Mouse (Mus musculus) midbrain, embryonic 16.5 days (tissue): Measurements from ENCODE around the gene Ppp4r2. TPM values are rescaled to one million over a fixed set of nuclear protein-coding genes. Genes with fewer than 3 reads are reported as not detected.
"Not testable (repeated sequence)": the region's sequence is repeated elsewhere in the genome, so short reads cannot be mapped to it uniquely, and the experiment has no call there.

ENCODE experiments used
- ATAC-seq: fragments of 200-750 bp; cut with Nextera tagmentation; 2 replicates; pipeline ENCODE4 v1.8.0; 2017; ENCODE audit warnings: moderate TSS enrichment
- H3K27ac ChIP-seq: fragments of 300-500 bp; sonication (generic); 2 replicates; pipeline ENCODE4 v1.5.1; 2014; ENCODE audit warnings: mild to moderate bottlenecking, low read length, mixed read lengths
- H3K27me3 ChIP-seq: fragments of 300-500 bp; sonication (generic); 2 replicates; pipeline ENCODE4 v1.6.1; 2014; ENCODE audit warnings: low read depth, low read length, mixed read lengths; ENCODE audit not compliant: control insufficient read depth, insufficient read depth
- H3K36me3 ChIP-seq: fragments of 300-500 bp; sonication (generic); 2 replicates; pipeline ENCODE4 v1.6.1; 2014; ENCODE audit warnings: mild to moderate bottlenecking, low read length, moderate library complexity, mixed read lengths; ENCODE audit not compliant: control insufficient read depth, insufficient read depth
- H3K4me1 ChIP-seq: fragments of 300-500 bp; sonication (generic); 2 replicates; pipeline ENCODE4 v1.6.1; 2014; ENCODE audit warnings: mild to moderate bottlenecking, low read length, mixed read lengths; ENCODE audit not compliant: control insufficient read depth, insufficient read depth
- H3K4me2 ChIP-seq: fragments of 300-500 bp; sonication (generic); 2 replicates; pipeline ENCODE4 v1.6.1; 2014; ENCODE audit warnings: mild to moderate bottlenecking, low read length, mixed read lengths
- H3K4me3 ChIP-seq: fragments of 300-500 bp; sonication (generic); 2 replicates; pipeline ENCODE4 v1.5.1; 2014; ENCODE audit warnings: low read depth, mild to moderate bottlenecking, low read length, moderate library complexity, mixed read lengths
- H3K9ac ChIP-seq: fragments of 300-500 bp; sonication (generic); 2 replicates; pipeline ENCODE4 v1.6.1; 2014; ENCODE audit warnings: low read depth, low read length, mixed read lengths
- H3K9me3 ChIP-seq: fragments of 300-500 bp; sonication (generic); replicated peaks from 2 replicates; pipeline ENCODE4 v1.6.1; 2014; ENCODE audit warnings: mild to moderate bottlenecking, low read length, mixed read lengths; ENCODE audit not compliant: control insufficient read depth, poor library complexity, severe bottlenecking
- WGBS: fragments of 180-500 bp; shearing (Covaris S2); extraction: QIAGEN DNeasy Blood & Tissue Kit; methylation state at CpG from one replicate; pipeline ENCODE4 v1.1.7; 2014; 5-methylcytosine and 5-hydroxymethylcytosine counted together
- polyA plus RNA-seq: library from polyadenylated mRNA; unstranded; fragments of >200 nt; fragmentation: Nextera tagmentation; extraction: Ambion mirVana; gene quantifications from 2 replicates; pipeline ENCODE4 v1.2.1, GENCODE M21; 2015

The Ppp4r2 gene
- polyA plus RNA-seq, 1 experiment from 2014 or later: 16.2 TPM

DNA sequence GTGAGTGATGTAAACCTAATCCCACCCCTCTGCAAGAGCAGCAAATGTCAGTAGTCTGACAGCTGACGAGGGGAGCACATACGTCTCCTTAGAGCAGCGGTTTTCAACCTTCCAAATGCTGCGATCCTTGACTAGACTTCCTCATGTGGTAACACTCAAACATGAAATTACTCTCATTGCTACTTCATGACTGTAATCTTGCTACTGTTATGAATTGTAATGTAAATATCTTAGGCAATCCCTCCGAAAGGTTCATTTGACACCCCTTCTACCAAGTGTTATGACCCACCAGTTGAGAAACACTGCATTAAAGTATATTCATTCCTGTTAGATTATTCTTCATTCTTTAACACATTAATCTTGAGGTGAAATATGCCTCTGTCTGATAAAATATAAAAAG, 13.8 kb downstream of the Ppp4r2 start:
- WGBS: 93% methylated on average over 5 of the region's 5 CpGs
- Histone ChIP-seq H3K4me3 (no peak overlapping the region), H3K27me3 (no peaks in the 10 kb centered on the region), H3K9ac (no peak overlapping the region), H3K4me1 (0 out of 2 replicates have a peak, but pooled peaks cover 5% of the 10 kb centered on the region), H3K36me3 (peaks cover 2% of the 10 kb centered on the region; the same call in 1 of the 2 replicates), H3K27ac (no peak overlapping the region), H3K9me3 (no peaks in the 10 kb centered on the region), H3K4me2 (no peak overlapping the region)
- ATAC-seq: no peak

DNA sequence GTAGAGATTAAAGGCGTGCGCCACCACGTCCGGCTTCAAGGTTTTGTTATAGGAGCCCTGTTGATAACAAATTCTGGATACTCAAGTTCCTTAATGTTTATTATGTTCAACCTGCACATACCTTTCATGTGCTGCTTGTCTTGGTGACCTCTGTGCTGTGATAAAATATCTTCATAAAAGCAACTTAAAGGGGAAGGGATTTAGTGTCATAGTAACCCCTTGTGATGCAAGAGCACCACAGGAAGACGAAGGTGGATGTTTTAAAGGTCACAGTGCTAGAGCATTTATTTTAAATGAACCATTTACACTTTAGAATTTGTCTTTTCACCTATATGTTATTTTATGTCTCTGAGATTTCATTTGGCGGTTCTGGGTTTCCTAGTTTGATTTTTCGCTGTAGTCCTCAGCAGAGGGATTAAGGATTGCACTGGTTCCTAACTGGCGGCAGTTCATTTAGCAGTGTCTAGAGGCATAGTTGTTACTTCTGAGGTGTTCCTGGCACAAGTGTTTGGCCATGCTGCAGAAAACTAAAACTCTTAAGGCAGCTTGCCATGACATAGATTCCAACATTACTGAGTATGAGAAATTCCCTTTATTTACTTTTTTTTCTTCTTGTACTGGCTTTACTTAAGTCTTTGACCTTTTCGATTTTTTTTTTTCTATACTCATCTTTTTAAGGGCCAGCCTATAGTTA, 15.4 kb downstream of the Ppp4r2 start:
- 89% methylated on average over 9 of the region's 9 CpGs for WGBS
- no peaks in the 10 kb centered on the region for H3K9me3 ChIP-seq
- 0 out of 2 replicates have a peak, but pooled peaks cover 5% of the 10 kb centered on the region for H3K4me1 ChIP-seq
- ATAC-seq: no peak
- no peaks in the 10 kb centered on the region for H3K27me3 ChIP-seq
- H3K4me3 ChIP-seq: no peak overlapping the region
- H3K36me3 ChIP-seq: no peaks in the 10 kb centered on the region
- no peak overlapping the region for H3K4me2 ChIP-seq
- H3K9ac ChIP-seq: no peak overlapping the region
- H3K27ac ChIP-seq: no peak overlapping the region

DNA sequence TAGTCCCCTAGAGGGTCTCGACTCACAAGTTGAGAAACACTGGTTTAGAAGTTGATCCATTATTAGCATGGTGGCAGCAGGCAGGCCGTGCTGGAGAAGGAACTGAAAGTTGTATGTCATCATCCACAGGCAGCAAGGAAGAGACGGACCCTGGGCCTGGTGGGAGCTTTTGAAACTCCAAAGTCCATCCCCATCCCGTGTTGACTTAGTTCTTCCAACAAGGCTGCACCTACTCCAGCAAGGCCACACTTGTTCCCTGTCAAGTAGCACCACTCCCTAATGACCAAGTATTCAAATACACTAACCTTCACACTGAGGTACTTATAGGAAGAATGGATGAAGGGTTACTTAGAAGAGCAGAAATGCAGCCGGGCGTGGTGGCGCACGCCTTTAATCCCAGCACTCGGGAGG, 17.3 kb downstream of the Ppp4r2 start:
- H3K4me3 ChIP-seq: no peak overlapping the region

DNA sequence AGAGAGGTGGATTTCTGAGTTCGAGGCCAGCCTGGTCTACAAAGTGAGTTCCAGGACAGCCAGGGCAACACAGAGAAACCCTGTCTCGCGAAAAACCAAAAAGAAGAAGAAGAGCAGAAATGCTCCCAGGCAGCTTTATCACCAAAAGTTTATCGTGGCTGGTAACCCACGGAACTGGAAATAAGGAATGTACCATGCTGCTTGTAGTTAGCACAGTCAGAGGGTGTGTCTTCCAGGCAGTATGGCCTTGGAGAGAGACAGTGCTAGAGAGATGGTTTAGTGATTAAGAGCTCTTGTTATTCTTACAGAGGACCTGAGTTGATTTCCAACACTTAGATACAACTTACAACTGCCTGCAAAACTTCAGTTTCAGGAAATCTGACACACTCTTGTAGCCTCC, 17.7 kb downstream of the Ppp4r2 start:
- Histone ChIP-seq H3K4me3 (no peak overlapping the region), H3K27ac (no peak overlapping the region), H3K4me2 (no peak overlapping the region), H3K9me3 (no peaks in the 10 kb centered on the region), H3K36me3 (no peaks in the 10 kb centered on the region), H3K9ac (no peak overlapping the region), H3K4me1 (0 out of 2 replicates have a peak, but pooled peaks cover 5% of the 10 kb centered on the region), H3K27me3 (no peaks in the 10 kb centered on the region)
- no peak for ATAC-seq
- WGBS: 88% methylated on average over 5 of the region's 5 CpGs

More for the DNA sequence above, 17.3 kb downstream of the Ppp4r2 start:
- Histone ChIP-seq H3K4me2 (no peak overlapping the region), H3K27me3 (no peaks in the 10 kb centered on the region), H3K9ac (no peak overlapping the region), H3K9me3 (no peaks in the 10 kb centered on the region), H3K27ac (no peak overlapping the region), H3K4me1 (0 out of 2 replicates have a peak, but pooled peaks cover 5% of the 10 kb centered on the region), H3K36me3 (no peaks in the 10 kb centered on the region)
- WGBS: 89% methylated on average over 9 of the region's 9 CpGs
- no peak for ATAC-seq

DNA sequence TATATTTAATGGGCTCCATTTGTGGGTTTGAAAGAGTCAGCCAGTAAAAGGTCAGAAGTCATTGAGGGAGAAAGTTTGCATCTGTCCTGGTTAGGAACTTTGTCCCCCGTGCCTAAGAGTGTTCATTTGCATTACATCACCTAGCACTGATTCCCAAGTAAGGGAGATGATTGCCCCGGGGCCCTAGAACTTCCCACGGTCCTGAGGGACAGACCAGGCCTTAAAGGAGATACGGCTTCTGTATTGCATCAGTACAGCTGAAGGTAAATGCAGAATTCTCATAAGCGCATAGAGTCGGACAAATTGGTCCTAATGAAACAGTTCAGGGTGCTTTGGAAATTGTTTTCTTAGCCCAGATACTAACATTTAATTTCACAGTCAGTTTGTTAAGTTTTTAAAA, 31.9 kb downstream of the Ppp4r2 start:
- H3K27ac ChIP-seq: no peak overlapping the region
- no peaks in the 10 kb centered on the region for H3K9me3 ChIP-seq
- no peaks in the 10 kb centered on the region for H3K27me3 ChIP-seq
- ATAC-seq: no peak
- H3K4me3 ChIP-seq: no peak overlapping the region
- no peak overlapping the region for H3K4me2 ChIP-seq
- H3K4me1 ChIP-seq: no peaks in the 10 kb centered on the region
- no peak overlapping the region for H3K9ac ChIP-seq
- peaks cover 14% of the 10 kb centered on the region; the same call in 1 of the 2 replicates for H3K36me3 ChIP-seq
- WGBS: 90% methylated on average over 6 of the region's 6 CpGs

DNA sequence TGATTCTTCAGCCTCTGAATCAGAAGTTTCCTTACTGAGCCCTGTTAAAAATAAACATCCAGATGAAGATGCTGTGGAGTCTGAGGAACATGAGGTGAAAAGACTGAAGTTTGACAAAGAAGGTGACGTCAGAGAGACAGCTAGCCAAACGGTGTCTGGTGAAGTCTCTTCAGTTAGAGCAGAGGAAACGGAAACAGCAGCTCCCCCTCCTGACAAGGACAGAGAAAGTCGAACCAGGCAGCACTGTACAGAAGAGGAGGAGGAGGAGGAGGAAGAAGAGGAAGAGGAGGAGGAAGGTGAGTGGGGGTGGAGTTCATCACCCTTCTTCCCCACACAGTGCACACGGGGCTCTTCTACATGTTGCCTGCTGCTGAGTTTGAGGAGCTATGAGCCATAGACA, 32.4 kb downstream of the Ppp4r2 start:
- not testable (repeated sequence) for H3K27me3 ChIP-seq, H3K27ac ChIP-seq, H3K9me3 ChIP-seq, H3K4me1 ChIP-seq, H3K9ac ChIP-seq, H3K4me3 ChIP-seq, ATAC-seq, H3K4me2 ChIP-seq
- peaks cover 14% of the 10 kb centered on the region; the same call in 1 of the 2 replicates for H3K36me3 ChIP-seq
- WGBS: 75% methylated on average over 4 of the region's 5 CpGs

DNA sequence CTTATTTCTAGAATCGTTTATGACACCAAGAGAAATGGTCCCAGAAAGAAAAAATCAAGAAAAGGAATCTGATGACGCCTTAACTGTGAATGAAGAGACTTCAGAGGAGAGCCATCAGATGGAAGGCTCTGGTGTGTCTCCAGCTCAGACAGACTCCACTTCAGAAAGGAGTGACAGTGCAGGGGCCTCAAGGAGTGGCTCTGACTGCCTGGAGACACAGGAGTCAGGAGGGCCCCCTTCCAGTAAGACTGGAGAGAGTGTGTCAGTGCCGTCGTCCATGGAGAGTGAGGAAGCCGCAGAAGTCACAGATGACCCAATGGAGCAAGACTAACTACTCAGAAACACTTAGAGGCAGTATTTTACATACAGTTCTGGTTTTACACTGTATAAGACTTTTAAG, 32.8 kb downstream of the Ppp4r2 start:
- not testable (repeated sequence) for H3K4me1 ChIP-seq

DNA sequence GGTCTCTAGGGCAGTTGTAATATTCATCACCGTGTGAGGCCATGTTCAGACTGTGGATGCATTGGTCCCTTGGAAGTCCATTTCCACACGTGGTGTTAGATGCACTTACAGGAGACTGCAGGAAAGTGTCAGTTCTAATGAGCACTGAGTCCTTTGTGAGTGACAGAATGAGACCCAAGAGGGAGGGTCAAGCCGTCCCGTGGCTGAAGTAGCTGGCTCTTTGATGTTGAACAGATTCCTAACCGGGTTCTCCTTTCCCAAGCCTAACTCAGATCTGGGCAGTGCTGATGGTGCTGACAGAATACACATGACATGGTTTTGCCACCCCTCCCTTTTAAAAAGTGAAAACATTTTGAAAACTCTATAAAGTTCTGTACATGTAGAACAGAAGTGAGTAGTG, 35.4 kb downstream of the Ppp4r2 start:
- H3K4me3 ChIP-seq: no peak overlapping the region
- no peak overlapping the region for H3K9ac ChIP-seq
- ATAC-seq: no peak
- H3K9me3 ChIP-seq: no peaks in the 10 kb centered on the region
- WGBS: 27% methylated on average over 5 of the region's 5 CpGs
- H3K4me1 ChIP-seq: no peaks in the 10 kb centered on the region
- H3K27ac ChIP-seq: no peak overlapping the region
- no peak overlapping the region for H3K4me2 ChIP-seq
- 0 out of 2 replicates have a peak, but pooled peaks cover 3% of the 10 kb centered on the region for H3K36me3 ChIP-seq
- H3K27me3 ChIP-seq: no peaks in the 10 kb centered on the region

More for the DNA sequence above, 32.8 kb downstream of the Ppp4r2 start:
- not testable (repeated sequence) for H3K4me2 ChIP-seq, H3K27me3 ChIP-seq, H3K4me3 ChIP-seq, H3K27ac ChIP-seq, H3K9ac ChIP-seq, ATAC-seq, H3K9me3 ChIP-seq
- peaks cover 14% of the 10 kb centered on the region; the same call in 1 of the 2 replicates for H3K36me3 ChIP-seq
- 90% methylated on average over 5 of the region's 5 CpGs for WGBS

DNA sequence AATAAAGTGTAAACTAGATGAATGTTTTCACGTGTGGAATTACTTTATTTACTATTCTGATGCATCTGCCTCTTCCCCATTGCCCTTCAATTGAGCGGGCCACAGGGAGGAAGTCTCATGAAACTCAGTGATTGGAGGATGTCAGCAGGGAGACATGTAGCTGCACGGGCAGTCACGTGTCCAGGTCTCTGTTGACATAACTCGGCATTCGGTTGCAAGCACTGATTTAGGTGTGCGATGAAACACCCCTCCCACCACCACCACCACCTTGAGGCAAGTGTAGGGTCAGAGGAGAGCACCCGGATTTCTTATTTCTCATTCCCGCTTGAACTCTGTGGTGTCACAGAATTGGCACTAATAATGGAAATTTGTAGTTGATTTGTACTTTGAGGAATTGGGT, 36.5 kb downstream of the Ppp4r2 start:
- no peak for ATAC-seq

More for the DNA sequence above, 36.5 kb downstream of the Ppp4r2 start:
- H3K9ac ChIP-seq: no peak overlapping the region
- no peaks in the 10 kb centered on the region for H3K27me3 ChIP-seq
- no peaks in the 10 kb centered on the region for H3K4me1 ChIP-seq
- no peak overlapping the region for H3K4me3 ChIP-seq
- no peak overlapping the region for H3K4me2 ChIP-seq
- H3K36me3 ChIP-seq: 0 out of 2 replicates have a peak, but pooled peaks cover 3% of the 10 kb centered on the region
- no peak overlapping the region for H3K27ac ChIP-seq
- H3K9me3 ChIP-seq: no peaks in the 10 kb centered on the region
- WGBS: 87% methylated on average over 9 of the region's 9 CpGs
